Mouse (Mus musculus) telencephalon, adult 2 months (tissue): ENCODE results near the gene Exoc3l2.

Experiments
- DNase-seq: peaks from one replicate; pipeline ENCODE4 v3.0.0-alpha.2; 2011; ENCODE audit warnings: low read depth, low spot score

Gene Exoc3l2

GRCm38 (mm10) chr7:19462884-19463381, at the start of gene Exoc3l2:
Gene Exoc3l2, plus strand, starts transcription at chr7:19463331.
- DNase-seq, result no peak

GRCm38 (mm10) chr7:19413525-19413924, 49.6 kb upstream of the Exoc3l2 start:
- DNase-seq, result no peak

GRCm38 (mm10) chr7:19416590-19416989, 46.5 kb upstream of the Exoc3l2 start:
- no peak for DNase-seq

- no peak for DNase-seq
Measured at GRCm38 (mm10) chr7:19420121-19420520, 43.0 kb upstream of the Exoc3l2 start.

- DNase-seq, result peak; percentile 79
Measured at GRCm38 (mm10) chr7:19420821-19421636, 42.1 kb upstream of the Exoc3l2 start.

- DNase-seq, result no peak
Measured at GRCm38 (mm10) chr7:19423083-19423482, 40.0 kb upstream of the Exoc3l2 start.

GRCm38 (mm10) chr7:19424051-19424450, 39.1 kb upstream of the Exoc3l2 start:
- DNase-seq, result no peak

DNA sequence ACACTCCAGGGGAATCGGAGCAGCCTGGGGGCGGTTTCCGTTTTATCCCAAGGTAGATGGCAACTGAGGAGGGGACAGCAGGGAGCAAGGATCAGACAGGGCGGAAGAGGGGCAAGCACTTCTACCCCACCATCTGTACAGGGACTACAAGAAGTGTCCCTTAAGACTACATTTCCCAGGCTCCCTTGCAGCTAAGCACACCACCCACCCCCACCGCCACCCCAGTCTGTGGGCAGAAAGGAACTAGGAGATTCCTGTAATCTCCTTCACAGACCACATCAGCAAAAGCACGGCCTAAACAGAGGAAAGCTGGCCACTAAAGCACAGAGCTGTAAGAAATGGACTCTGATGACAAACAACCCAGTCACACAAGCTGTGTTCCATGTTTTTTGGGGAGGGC, 36.8 kb upstream of the Exoc3l2 start:
- no peak for DNase-seq

GRCm38 (mm10) chr7:19426888-19427287, 36.2 kb upstream of the Exoc3l2 start:
- DNase-seq, result no peak

DNA sequence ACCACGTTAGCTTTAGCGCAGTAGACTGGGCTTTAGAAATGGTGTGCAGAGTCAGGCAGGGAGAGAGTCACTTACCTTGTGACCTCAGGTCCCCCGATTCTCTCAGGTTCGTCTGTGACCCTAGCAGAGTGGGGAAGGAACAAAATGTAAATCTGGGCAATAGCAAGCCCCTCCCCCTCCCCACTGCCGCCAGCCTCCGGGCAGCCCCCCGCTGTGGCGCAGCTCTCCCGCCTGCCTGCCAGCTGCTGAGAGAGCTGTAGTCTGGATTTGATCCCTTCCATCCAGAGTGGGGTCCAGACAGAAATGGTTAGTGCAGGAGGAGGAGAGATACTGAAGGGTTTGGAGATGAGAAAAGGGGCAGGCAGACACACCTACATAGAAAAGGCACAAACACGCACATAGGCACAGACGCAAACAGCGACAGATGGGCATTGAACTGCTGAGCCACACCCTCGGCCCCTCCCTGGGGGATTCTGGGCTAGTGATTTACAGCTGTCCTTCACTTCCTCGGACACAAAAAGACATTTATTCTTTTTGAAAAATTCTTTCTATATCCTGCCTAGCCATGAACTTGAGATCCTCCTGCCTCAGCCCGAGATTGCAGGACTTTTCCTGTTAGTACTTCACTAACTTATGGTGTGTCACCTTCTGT, 35.0 kb upstream of the Exoc3l2 start:
- DNase-seq, result no peak

DNA sequence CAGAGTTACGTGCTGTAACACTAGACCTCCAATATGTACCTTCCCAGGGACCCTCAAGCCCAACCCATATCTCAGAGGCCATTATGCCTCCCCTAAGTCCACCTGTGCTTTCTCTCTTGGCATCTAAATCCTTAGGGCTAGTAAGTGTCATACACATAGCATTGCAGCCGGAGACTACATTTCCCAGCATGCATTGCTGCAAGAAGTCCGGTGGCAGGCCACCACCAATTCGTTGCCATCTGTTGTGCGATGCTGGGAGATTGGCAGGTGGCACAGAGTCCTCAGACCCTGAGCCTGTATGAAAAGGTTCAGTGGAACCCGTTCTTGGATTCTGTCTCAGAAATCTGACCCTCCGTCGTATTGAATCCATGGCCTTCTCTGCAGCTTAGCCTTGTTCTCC, 33.4 kb upstream of the Exoc3l2 start:
- no peak for DNase-seq

- no peak for DNase-seq
Measured at GRCm38 (mm10) chr7:19430402-19430801, 32.7 kb upstream of the Exoc3l2 start.

GRCm38 (mm10) chr7:19432475-19432874, 30.7 kb upstream of the Exoc3l2 start:
- DNase-seq, result no peak

- DNase-seq, result no peak
Measured at GRCm38 (mm10) chr7:19436276-19436675, 26.9 kb upstream of the Exoc3l2 start.

GRCm38 (mm10) chr7:19437048-19437447, 26.1 kb upstream of the Exoc3l2 start:
- no peak for DNase-seq

- DNase-seq, result no peak
Measured at GRCm38 (mm10) chr7:19441448-19442091, 21.6 kb upstream of the Exoc3l2 start.

DNA sequence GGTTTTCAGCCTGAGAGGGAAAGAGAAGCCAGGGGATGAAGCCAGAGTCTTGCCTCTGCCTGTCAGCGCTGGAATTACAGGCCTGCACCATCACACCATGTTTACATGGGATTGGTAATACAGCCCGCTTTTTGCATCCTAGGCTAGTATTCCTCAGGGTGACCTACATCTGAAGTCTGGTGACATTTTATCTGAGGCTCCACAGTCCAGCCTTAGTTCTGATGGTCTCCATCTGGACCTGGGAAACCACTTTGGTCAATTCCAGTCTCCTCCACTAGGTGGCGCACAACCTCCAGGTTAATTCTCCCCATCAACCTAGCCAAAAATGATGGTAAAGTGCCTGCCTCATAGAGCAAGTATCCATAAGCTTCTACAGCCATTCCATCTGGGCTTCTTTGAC, 19.8 kb upstream of the Exoc3l2 start:
- no peak for DNase-seq

DNA sequence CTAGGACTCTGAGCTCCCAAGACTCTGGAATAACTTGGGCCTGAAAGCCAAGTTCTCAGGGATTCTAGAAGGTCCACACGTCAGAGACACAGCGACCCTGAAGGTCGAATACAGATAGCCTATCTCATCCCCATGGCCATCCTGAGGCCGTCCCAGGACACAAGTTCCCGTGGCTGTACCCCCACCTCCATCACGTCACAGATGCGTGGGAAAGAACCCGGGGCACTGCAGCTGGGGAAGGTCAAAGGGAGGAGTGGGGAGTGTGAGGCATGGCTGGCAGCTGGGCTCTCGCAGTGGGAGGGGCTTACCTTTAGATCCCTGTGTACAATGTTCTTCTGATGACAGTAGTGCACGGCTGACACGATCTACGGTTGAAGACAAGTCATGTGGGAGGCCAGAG, 18.3 kb upstream of the Exoc3l2 start:
- no peak for DNase-seq

DNA sequence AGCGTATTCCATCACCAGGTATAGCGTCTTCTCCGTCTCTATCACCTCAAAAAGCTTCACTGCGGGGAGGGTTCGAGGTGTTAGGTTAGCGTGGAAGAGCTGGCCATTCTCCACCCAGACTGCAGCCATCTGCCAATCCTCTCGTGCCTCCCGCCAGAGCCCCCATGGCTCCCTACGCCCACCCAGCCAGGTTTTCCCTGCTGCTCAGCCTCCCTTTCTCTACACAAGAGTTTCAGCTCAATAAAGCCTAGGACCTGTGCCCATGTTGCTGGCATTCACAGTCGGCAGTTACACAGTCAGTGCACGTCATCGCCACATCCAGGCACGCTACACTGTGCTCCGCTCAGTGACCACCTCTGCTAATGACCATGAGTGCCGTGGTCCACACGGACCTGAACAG, 15.4 kb upstream of the Exoc3l2 start:
- DNase-seq, result no peak

GRCm38 (mm10) chr7:19449165-19449564, 14.0 kb upstream of the Exoc3l2 start:
- no peak for DNase-seq

DNA sequence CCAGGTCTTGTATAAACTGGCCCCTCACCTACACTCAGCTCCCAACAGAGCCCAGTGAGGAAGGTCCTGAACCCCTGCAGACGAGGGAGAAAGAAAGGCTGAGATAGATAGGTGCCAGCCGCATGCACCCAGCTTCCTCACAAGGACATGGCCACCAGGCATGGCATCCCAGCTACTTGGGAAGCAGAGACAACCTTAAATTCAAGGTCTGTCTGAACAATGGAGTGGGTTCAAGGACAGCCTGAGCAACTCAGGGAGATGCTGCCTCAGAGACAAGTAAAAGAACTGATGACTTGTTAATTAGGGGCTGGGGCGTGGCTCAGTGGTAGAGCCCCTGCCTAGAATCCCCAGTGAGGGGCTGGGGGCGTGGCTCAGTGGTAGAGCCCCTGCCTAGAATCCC, 7.9 kb upstream of the Exoc3l2 start:
- no peak for DNase-seq

DNA sequence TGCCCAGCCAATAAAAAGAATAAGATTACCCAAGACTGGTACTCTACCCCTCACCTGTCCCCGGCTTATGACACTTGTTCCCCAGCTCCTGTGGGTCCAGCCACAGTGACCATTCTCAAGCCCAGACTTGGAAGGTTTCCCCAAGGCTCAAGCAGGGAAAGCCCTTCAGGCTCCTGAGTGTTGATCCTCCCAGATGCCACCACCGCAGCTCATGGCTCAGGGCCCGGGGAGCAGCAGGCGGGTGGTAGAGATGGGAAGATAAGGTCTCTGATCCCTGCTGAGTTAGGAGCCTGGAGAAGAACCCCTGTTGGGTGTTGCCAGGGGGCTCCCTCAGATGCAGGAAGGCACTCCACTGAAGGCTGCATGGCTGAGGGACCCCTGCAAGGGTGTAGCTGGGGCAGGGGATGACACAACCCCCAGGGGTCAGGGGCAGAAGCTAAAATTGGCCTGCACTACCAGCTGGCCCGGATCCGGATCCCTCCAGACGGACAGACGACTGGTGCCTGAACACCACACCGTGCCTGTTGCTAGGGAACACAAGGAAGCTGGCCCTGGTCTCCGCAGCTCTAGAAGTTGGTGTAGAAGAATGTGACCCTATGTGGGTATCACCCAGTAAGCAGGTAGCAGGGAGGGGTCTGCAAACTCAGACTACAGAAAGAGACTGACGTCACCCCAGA, 7.2 kb upstream of the Exoc3l2 start:
- DNase-seq, result no peak
